In the genomic region with DNA sequence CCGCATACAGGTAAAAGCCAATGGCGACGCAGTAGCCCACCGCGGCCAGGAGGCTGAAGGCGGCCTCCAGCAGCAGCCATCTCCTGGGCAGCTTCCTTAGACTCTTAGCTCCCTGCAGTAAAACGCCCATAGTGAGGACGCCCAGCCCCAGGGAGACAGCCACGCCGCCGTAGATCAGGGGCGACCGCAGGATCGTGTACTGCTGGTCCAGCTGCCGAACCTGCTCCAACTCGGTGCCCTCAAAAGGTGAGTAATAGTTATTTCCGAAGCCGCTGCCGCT, we compare ENCODE assay signal across 9 mouse cellular contexts. TPM values are rescaled to one million over a fixed set of nuclear protein-coding genes. Genes with fewer than 3 reads are reported as not detected.
DNase-seq lines count a peak whose midpoint lies in the region; ATAC-seq lines count a peak whose summit lies in the region.
"Had no signal": no experiment of that assay in that cellular context is flagged by ENCODE, and none has a peak within 500 bp of the region (broad histone marks: within the 10 kb centered on the region; RNA-seq: fewer than 3 reads in every experiment).

No protein-coding gene starts in this region.

- peaks cover 10% of the 10 kb centered on the region for H3K36me3 ChIP-seq in limb, embryonic 13.5 days
- no peaks in the 10 kb centered on the region for H3K36me3 ChIP-seq in stomach, embryonic 15.5 days

- WGBS in limb, embryonic 13.5 days: 3% methylated on average over 19 of the region's 19 CpGs
- 5% methylated on average over 19 of the region's 19 CpGs for WGBS in stomach, embryonic 15.5 days

- no peaks in the 10 kb centered on the region for H3K9me3 ChIP-seq in limb, embryonic 13.5 days
- no peaks in the 10 kb centered on the region for H3K9me3 ChIP-seq in stomach, embryonic 15.5 days

- peak overlapping the region; percentile 42 for H3K4me3 ChIP-seq in limb, embryonic 13.5 days
- peak overlapping the region; percentile 16 for H3K4me3 ChIP-seq in stomach, embryonic 15.5 days (replicated peaks)

- H3K4me1 ChIP-seq in limb, embryonic 13.5 days: peaks cover 28% of the 10 kb centered on the region
- H3K4me1 ChIP-seq in stomach, embryonic 15.5 days: peaks cover 7% of the 10 kb centered on the region; the same call in 1 of the 2 replicates

- ATAC-seq in limb, embryonic 13.5 days (ENCODE audit: low FRiP score, low read depth): no peak
- ATAC-seq in stomach, embryonic 15.5 days (ENCODE audit: insufficient read depth, low FRiP score, low read depth): no peak

- peaks cover 73% of the 10 kb centered on the region for H3K27me3 ChIP-seq in limb, embryonic 13.5 days
- H3K27me3 ChIP-seq in stomach, embryonic 15.5 days (replicated peaks): peaks cover 10% of the 10 kb centered on the region; the same call in 1 of the 2 replicates

- H3K4me2 ChIP-seq in limb, embryonic 13.5 days (replicated peaks): peak overlapping the region; percentile 73
- peak overlapping the region; percentile 46 for H3K4me2 ChIP-seq in stomach, embryonic 15.5 days

- no peak overlapping the region for H3K27ac ChIP-seq in limb, embryonic 13.5 days
- no peak overlapping the region for H3K27ac ChIP-seq in stomach, embryonic 15.5 days

- H3K9ac ChIP-seq in limb, embryonic 13.5 days: peak overlapping the region; percentile 40
- H3K9ac ChIP-seq in stomach, embryonic 15.5 days: no peak overlapping the region

- peak; percentile 14 for DNase-seq in embryo, embryonic 11 days
- no peak for DNase-seq in embryo, embryonic 9.5 days (ENCODE audit: extremely low spot score)
- peak; percentile 48 for DNase-seq in right cerebral cortex, postnatal 25 days
- DNase-seq in right cerebral cortex, postnatal 36 days (ENCODE audit: low spot score in 2 of 2): no peak
- DNase-seq in left cerebral cortex, adult 9 months (ENCODE audit: low spot score in 2 of 2): no peak
- no peak for DNase-seq in frontal cortex, postnatal 10 days (ENCODE audit: low spot score in 2 of 2)
- DNase-seq: kidney, postnatal 14 days had no signal

RNA-seq across cellular contexts. Expression of a gene that starts 13.8 kb away (rescaled TPM):
- polyA plus RNA-seq in limb, embryonic 13.5 days (2015; fragmentation: Nextera tagmentation; extraction: Ambion mirVana): 0.97 and 1.4 TPM in 2 replicates
- polyA plus RNA-seq in stomach, embryonic 15.5 days (2015; fragmentation: Nextera tagmentation; extraction: Ambion mirVana): 10.5 and 12.1 TPM in 2 replicates

RNA-seq across cellular contexts. Expression of a gene that starts 42.0 kb away (rescaled TPM):
- polyA plus RNA-seq in limb, embryonic 13.5 days (2015; fragmentation: Nextera tagmentation; extraction: Ambion mirVana): not detected in 2 replicates
- polyA plus RNA-seq in stomach, embryonic 15.5 days (2015; fragmentation: Nextera tagmentation; extraction: Ambion mirVana): not detected in 2 replicates

Comparison
In these comparisons a context has a peak if more than half of its experiments do, and no peak if none do; other contexts are left out.
1. DNase-seq: peak in embryo, embryonic 11 days (single experiment) and right cerebral cortex, postnatal 25 days (single experiment); none in embryo, embryonic 9.5 days (single experiment), right cerebral cortex, postnatal 36 days (0 of 2), left cerebral cortex, adult 9 months (0 of 2) and frontal cortex, postnatal 10 days (0 of 2).